Mouse (Mus musculus) testis, adult 2 months (tissue): Measurements from ENCODE around the gene Gm9964.

ENCODE experiments used
- CTCF ChIP-seq: fragments of 200-500 bp; IDR thresholded peaks from 2 replicates; pipeline ENCODE4 v1.5.1; 2012; ENCODE audit warnings: low read depth, mild to moderate bottlenecking, inconsistent platforms, low read length, moderate library complexity; ENCODE audit not compliant: control insufficient read depth, insufficient read depth, insufficient replicate concordance
- POLR2A ChIP-seq: fragments of 200-500 bp; IDR thresholded peaks from 2 replicates; pipeline ENCODE4 v1.6.1; 2012; ENCODE audit warnings: low read depth, mild to moderate bottlenecking, inconsistent platforms, low read length, moderate library complexity; ENCODE audit not compliant: control insufficient read depth

GRCm38 (mm10) chr11:79253542-79254390, 42.9 kb downstream of the Gm9964 start:
- no peak for TF ChIP-seq CTCF
- no peak for TF ChIP-seq POLR2A
